Mouse (Mus musculus): ENCODE measurements around the gene Sell. TPM values are rescaled to one million over a fixed set of nuclear protein-coding genes. Genes with fewer than 3 reads are reported as not detected.

Gene Sell
- polyA plus RNA-seq, 1 experiment: not detected

DNA sequence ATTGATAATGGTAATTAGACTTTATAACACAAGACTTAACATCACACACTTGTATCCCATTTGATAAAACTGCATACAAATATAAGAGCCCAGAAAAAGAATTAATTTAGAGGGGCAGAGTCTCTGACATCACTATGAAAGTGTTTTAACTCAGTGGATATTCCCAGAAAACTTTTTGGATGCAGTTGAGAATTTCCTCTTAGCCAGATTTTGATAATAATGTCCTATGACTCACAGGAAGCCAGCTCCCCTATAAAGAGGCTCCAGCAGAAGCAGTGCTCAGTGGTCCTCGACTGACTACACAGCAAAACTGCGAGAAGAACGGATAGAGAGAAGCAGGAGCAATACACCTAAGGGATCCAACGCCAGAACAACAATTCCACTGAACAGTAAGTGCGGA, 13.8 kb upstream of the Sell start, which contains the start of gene Sele:
Gene Sele (plus strand): TSS at position 301 of the 400 bp plus-strand sequence.
- H3K4me1 ChIP-seq (ENCODE audit: control insufficient read depth): no peaks in the 10 kb centered on the region
- TF ChIP-seq TAL1 (IDR thresholded peaks at IDR 0.05; ENCODE audit: low read length) (no peak), GATA1 (IDR thresholded peaks at IDR 0.05; ENCODE audit: low read length) (no peak)
- H3K9me3 ChIP-seq (ENCODE audit: control insufficient read depth, low read length): no peaks in the 10 kb centered on the region
- no peak within 1 kb of the TSS for H3K4me3 ChIP-seq (replicated peaks)
- H3K27me3 ChIP-seq (ENCODE audit: control insufficient read depth): no peaks in the 10 kb centered on the region
- H3K36me3 ChIP-seq (ENCODE audit: control insufficient read depth): no peaks in the 10 kb centered on the region

DNA sequence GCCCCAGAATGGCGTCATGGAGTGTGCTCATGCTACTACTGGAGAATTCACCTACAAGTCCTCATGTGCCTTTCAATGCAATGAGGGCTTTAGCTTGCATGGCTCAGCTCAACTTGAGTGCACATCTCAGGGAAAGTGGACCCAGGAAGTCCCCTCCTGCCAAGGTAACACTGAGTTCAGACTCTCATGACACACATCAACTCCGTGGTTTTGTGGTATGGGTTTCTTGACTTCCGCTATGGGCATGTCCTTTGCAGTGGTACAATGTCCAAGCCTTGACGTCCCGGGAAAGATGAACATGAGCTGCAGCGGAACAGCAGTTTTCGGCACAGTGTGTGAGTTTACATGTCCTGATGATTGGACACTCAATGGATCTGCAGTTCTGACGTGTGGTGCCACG, 8.2 kb upstream of the Sell start:
- Histone ChIP-seq H3K9me3 (ENCODE audit: control insufficient read depth, low read length) (no peaks in the 10 kb centered on the region), H3K27me3 (ENCODE audit: control insufficient read depth) (no peaks in the 10 kb centered on the region), H3K36me3 (ENCODE audit: control insufficient read depth) (no peaks in the 10 kb centered on the region), H3K4me1 (ENCODE audit: control insufficient read depth) (no peaks in the 10 kb centered on the region), H3K4me3 (replicated peaks) (no peak overlapping the region)
- TF ChIP-seq GATA1 (IDR thresholded peaks at IDR 0.05; ENCODE audit: low read length): no peak
- no peak for TF ChIP-seq TAL1 (IDR thresholded peaks at IDR 0.05; ENCODE audit: low read length)

DNA sequence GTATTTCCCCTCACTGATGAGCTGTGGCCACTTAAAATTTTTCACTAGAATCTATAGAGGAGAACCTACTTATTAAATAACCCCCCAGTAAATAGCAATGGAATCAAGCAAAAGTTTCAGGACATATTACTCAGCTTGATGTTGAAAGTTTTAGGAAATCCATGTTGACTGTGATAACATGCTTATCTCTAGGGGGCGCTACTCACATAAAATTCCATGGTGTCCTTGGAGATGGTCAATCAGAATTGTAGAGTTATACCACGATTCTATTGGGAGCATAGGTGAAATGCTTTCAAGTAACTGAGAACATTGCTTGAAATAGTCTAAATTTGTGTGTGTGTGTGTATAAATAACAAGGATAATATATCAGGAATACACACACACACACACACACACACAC, 7.0 kb upstream of the Sell start:
- H3K9me3 ChIP-seq (ENCODE audit: control insufficient read depth, low read length): no peaks in the 10 kb centered on the region
- no peaks in the 10 kb centered on the region for H3K4me1 ChIP-seq (ENCODE audit: control insufficient read depth)
- TF ChIP-seq TAL1 (IDR thresholded peaks at IDR 0.05; ENCODE audit: low read length) (no peak), GATA1 (IDR thresholded peaks at IDR 0.05; ENCODE audit: low read length) (no peak)
- no peaks in the 10 kb centered on the region for H3K27me3 ChIP-seq (ENCODE audit: control insufficient read depth)
- no peaks in the 10 kb centered on the region for H3K36me3 ChIP-seq (ENCODE audit: control insufficient read depth)
- no peak overlapping the region for H3K4me3 ChIP-seq (replicated peaks)

DNA sequence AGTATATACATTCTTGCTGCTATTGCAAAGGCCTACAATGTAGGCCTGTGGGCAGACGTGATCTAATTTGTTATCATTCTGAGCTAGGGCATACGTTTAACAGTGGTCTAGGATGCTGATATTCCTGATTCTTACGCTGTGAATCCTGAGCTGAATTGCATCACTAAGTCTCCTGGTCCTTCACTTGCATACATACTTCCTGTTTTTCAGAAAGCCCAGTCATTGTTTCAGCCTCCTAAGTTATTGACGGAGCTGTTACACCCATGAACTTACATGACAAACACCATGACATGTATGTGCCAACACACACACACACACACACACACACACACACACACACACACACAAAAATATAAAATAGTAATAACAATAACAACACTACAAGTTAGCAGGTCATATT, 1.7 kb upstream of the Sell start:
- Histone ChIP-seq H3K4me3 (replicated peaks) (no peak overlapping the region), H3K9me3 (ENCODE audit: control insufficient read depth, low read length) (no peaks in the 10 kb centered on the region), H3K27me3 (ENCODE audit: control insufficient read depth) (no peaks in the 10 kb centered on the region), H3K4me1 (ENCODE audit: control insufficient read depth) (no peaks in the 10 kb centered on the region), H3K36me3 (ENCODE audit: control insufficient read depth) (no peaks in the 10 kb centered on the region)
- TF ChIP-seq TAL1 (IDR thresholded peaks at IDR 0.05; ENCODE audit: low read length): no peak

DNA sequence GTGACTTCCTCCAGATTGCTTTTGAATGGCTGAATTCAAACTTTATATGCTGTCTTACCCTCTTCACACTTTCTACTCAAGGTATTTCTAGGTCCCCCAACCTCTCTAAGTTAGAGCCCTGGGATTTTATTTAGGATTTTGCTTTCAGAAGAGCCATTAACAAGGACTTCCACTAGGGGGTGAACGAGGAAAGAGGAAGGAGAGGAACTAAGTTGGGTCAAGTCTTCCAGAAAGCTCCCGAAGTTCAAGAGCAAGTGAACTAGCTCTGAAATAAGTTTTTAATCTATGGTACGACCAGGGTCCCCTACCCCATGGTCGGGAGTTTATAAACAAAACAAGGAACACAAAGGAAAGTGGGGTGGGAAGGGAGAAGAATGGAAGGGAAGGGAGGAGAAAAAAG, 504 bp upstream of the Sell start:
- Histone ChIP-seq H3K36me3 (ENCODE audit: control insufficient read depth) (no peaks in the 10 kb centered on the region), H3K4me3 (replicated peaks) (no peak overlapping the region), H3K4me1 (ENCODE audit: control insufficient read depth) (no peaks in the 10 kb centered on the region), H3K27me3 (ENCODE audit: control insufficient read depth) (no peaks in the 10 kb centered on the region), H3K9me3 (ENCODE audit: control insufficient read depth, low read length) (no peaks in the 10 kb centered on the region)
- TF ChIP-seq TAL1 (IDR thresholded peaks at IDR 0.05; ENCODE audit: low read length): no peak
- no peak for TF ChIP-seq GATA1 (IDR thresholded peaks at IDR 0.05; ENCODE audit: low read length)

DNA sequence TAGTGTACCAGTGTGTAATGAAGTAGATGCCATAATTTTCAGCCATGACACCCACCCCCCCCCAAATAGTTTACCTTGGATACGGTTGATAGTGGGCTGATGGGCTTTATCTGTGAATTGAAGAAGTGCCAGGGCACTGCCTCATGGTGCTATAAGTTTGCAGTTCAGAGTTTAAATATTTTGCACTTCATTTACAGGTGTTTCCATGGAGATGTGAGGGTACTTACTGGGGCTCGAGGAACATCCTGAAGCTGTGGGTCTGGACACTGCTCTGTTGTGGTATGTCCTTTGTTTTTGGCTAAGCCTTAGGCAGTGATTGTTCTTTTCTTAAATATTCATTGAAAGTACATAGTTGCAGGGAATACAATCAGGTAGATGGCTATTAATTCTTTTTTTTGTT, 1.1 kb downstream of the Sell start:
- no peaks in the 10 kb centered on the region for H3K27me3 ChIP-seq (ENCODE audit: control insufficient read depth)
- no peak overlapping the region for H3K4me3 ChIP-seq (replicated peaks)
- no peaks in the 10 kb centered on the region for H3K9me3 ChIP-seq (ENCODE audit: control insufficient read depth, low read length)
- no peaks in the 10 kb centered on the region for H3K36me3 ChIP-seq (ENCODE audit: control insufficient read depth)
- H3K4me1 ChIP-seq (ENCODE audit: control insufficient read depth): no peaks in the 10 kb centered on the region
- no peak for TF ChIP-seq TAL1 (IDR thresholded peaks at IDR 0.05; ENCODE audit: low read length)

DNA sequence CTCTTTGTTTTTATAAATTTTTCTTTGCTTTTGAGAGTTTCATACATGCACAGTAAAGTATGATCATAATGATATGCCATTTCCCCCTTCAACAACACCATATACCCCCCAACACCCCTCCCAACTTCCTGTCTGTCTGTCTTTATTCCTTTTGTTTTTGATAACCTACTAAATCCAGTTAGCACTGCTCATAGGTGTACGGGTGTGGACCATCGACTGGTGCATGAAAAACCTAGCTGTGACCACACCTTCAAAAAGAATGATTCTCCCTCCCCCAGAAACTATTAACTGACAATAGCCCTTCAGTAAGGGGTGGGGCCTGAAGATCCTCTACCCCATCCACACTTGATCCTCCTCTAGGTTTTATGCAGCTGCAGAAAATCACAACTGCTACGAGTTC, 2.0 kb downstream of the Sell start:
- H3K4me3 ChIP-seq (replicated peaks): no peak overlapping the region
- TF ChIP-seq TAL1 (IDR thresholded peaks at IDR 0.05; ENCODE audit: low read length): no peak
- no peak for TF ChIP-seq GATA1 (IDR thresholded peaks at IDR 0.05; ENCODE audit: low read length)
- no peaks in the 10 kb centered on the region for H3K4me1 ChIP-seq (ENCODE audit: control insufficient read depth)
- no peaks in the 10 kb centered on the region for H3K9me3 ChIP-seq (ENCODE audit: control insufficient read depth, low read length)
- no peaks in the 10 kb centered on the region for H3K27me3 ChIP-seq (ENCODE audit: control insufficient read depth)
- no peaks in the 10 kb centered on the region for H3K36me3 ChIP-seq (ENCODE audit: control insufficient read depth)

DNA sequence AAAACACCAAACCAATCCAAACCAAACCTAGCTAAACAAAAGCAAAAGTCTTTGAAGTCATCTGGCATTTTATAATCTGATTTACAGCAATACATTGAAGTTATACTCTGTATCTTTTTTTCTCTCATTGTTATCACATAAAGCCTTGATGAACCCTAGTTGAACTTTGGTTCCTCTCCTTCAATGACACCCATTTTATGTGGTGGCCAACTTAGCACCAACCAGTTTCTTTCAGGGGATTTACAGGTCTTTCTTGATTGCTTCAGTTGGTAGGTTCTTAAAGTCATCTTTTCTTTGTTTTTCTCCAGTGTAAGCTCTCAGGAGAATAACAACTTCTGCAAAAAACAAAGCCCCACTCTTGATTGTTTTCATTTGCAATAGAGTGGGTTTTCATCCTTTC, 7.5 kb downstream of the Sell start:
- TF ChIP-seq TAL1 (IDR thresholded peaks at IDR 0.05; ENCODE audit: low read length) (no peak), GATA1 (IDR thresholded peaks at IDR 0.05; ENCODE audit: low read length) (no peak)
- H3K36me3 ChIP-seq (ENCODE audit: control insufficient read depth): no peaks in the 10 kb centered on the region
- no peaks in the 10 kb centered on the region for H3K4me1 ChIP-seq (ENCODE audit: control insufficient read depth)
- H3K9me3 ChIP-seq (ENCODE audit: control insufficient read depth, low read length): no peaks in the 10 kb centered on the region
- no peak overlapping the region for H3K4me3 ChIP-seq (replicated peaks)
- no peaks in the 10 kb centered on the region for H3K27me3 ChIP-seq (ENCODE audit: control insufficient read depth)

DNA sequence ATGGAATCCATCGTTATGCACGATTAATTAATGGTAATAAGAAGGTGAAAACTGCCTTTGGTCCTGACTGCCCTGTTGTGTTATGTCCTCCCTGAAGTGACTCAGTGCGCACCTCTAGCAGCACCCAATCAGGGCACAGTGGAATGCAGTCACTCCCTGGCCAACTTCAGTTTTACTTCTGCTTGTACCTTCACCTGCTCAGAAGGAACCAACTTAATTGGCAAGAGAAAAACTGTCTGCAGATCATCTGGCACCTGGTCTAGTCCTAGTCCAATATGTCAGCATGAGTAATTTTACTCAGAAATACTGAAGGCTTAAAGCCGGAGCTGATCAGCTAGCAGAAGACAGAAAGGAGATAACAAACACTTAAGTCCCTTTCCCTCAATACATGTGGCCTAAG, 8.7 kb downstream of the Sell start:
- Histone ChIP-seq H3K9me3 (ENCODE audit: control insufficient read depth, low read length) (no peaks in the 10 kb centered on the region), H3K27me3 (ENCODE audit: control insufficient read depth) (no peaks in the 10 kb centered on the region), H3K4me1 (ENCODE audit: control insufficient read depth) (no peaks in the 10 kb centered on the region), H3K4me3 (replicated peaks) (no peak overlapping the region), H3K36me3 (ENCODE audit: control insufficient read depth) (no peaks in the 10 kb centered on the region)
- TF ChIP-seq TAL1 (IDR thresholded peaks at IDR 0.05; ENCODE audit: low read length): no peak
- TF ChIP-seq GATA1 (IDR thresholded peaks at IDR 0.05; ENCODE audit: low read length): no peak

DNA sequence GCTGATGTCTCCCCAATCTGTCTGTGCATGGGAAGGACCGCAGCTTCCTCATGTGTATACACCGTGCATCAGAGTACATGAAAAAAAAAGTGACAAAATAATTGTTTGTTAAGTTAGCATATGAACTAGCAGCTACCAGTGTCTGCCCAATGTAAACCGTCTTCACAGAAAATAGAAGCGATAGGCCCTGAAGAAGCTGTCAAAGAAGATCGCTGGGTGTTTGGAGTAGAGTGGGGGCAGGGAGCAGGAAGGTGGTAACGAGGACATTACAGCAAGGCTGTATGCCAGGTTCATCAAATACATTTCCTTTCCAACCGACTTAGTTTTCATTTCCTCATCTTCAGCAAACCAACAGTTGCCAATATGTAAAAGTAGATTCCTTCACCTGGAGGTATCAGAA, 9.3 kb downstream of the Sell start:
- TF ChIP-seq TAL1 (IDR thresholded peaks at IDR 0.05; ENCODE audit: low read length) (no peak), GATA1 (IDR thresholded peaks at IDR 0.05; ENCODE audit: low read length) (no peak)
- H3K36me3 ChIP-seq (ENCODE audit: control insufficient read depth): no peaks in the 10 kb centered on the region
- no peaks in the 10 kb centered on the region for H3K27me3 ChIP-seq (ENCODE audit: control insufficient read depth)
- no peaks in the 10 kb centered on the region for H3K9me3 ChIP-seq (ENCODE audit: control insufficient read depth, low read length)
- H3K4me3 ChIP-seq (replicated peaks): no peak overlapping the region
- H3K4me1 ChIP-seq (ENCODE audit: control insufficient read depth): no peaks in the 10 kb centered on the region
